Mouse (Mus musculus) CH12.LX (cell line): Measurements from ENCODE around the gene 1110059E24Rik. TPM values are rescaled to one million over a fixed set of nuclear protein-coding genes. Genes with fewer than 3 reads are reported as not detected.

Source experiments
- DNase-seq: peaks from one replicate; pipeline ENCODE4 v3.0.0-alpha.2; 2013; ENCODE audit errors: extremely low read depth
- H3K27ac ChIP-seq: 2 replicates; pipeline ENCODE4 v1.5.1; 2012; ENCODE audit warnings: low read depth, mild to moderate bottlenecking, control low read depth, moderate library complexity; ENCODE audit not compliant: insufficient read depth
- H3K27me3 ChIP-seq: replicated peaks from 2 replicates; pipeline ENCODE3; 2012; ENCODE audit warnings: inconsistent platforms
- H3K36me3 ChIP-seq, 2 experiments: replicated peaks in 1 of 2; 2 replicates each; pipeline versions ENCODE3 to v1.6.1; 2012; ENCODE audit warnings: inconsistent platforms in 1 of 2, low read length in 1 of 2, mild to moderate bottlenecking in 1 of 2, mixed read lengths in 1 of 2, moderate library complexity in 1 of 2; ENCODE audit not compliant: control insufficient read depth in 1 of 2, insufficient read depth in 1 of 2
- H3K4me1 ChIP-seq, 2 experiments: 2 replicates each; pipeline ENCODE4 v1.6.1; 2012; ENCODE audit warnings: inconsistent platforms in 1 of 2, moderate library complexity in 1 of 2; ENCODE audit not compliant: insufficient read depth in 2 of 2, control insufficient read depth in 1 of 2
- H3K4me2 ChIP-seq: 2 replicates; pipeline ENCODE4 v1.6.1; 2012; ENCODE audit warnings: low read depth, mild to moderate bottlenecking, control low read depth; ENCODE audit not compliant: poor library complexity, insufficient read depth, severe bottlenecking
- H3K4me3 ChIP-seq, 3 experiments: fragments of 150-350 bp in 1 of 3; sonication (generic) in 1 of 3; replicated peaks in 1 of 3; 2 replicates each; pipeline versions ENCODE3 to v1.5.1; 2011 to 2012; ENCODE audit warnings: low read depth in 2 of 3, low read length in 2 of 3, mild to moderate bottlenecking in 2 of 3, moderate library complexity in 2 of 3, control low read depth in 1 of 3, improper control_type of control experiment in 1 of 3, inconsistent platforms in 1 of 3, mixed read lengths in 1 of 3; ENCODE audit not compliant: poor library complexity in 1 of 3
- H3K79me2 ChIP-seq: replicated peaks from 2 replicates; pipeline ENCODE4 v1.6.1; 2012; ENCODE audit warnings: mild to moderate bottlenecking, moderate library complexity; ENCODE audit not compliant: control insufficient read depth, poor library complexity, insufficient read depth, severe bottlenecking; ENCODE audit errors: extremely low read depth
- H3K9ac ChIP-seq: 2 replicates; pipeline ENCODE4 v1.6.1; 2012; ENCODE audit warnings: low read depth, mild to moderate bottlenecking, control low read depth, moderate library complexity; ENCODE audit not compliant: insufficient read depth
- H3K9me3 ChIP-seq: replicated peaks from 2 replicates; pipeline ENCODE3; 2012; ENCODE audit warnings: low read length, inconsistent platforms, mixed read lengths
- BHLHE40 ChIP-seq: IDR thresholded peaks from 2 replicates; pipeline ENCODE4 v1.6.1; 2011; ENCODE audit warnings: mild to moderate bottlenecking, low read depth, low read length, improper control_type of control experiment
- CHD1 ChIP-seq: IDR thresholded peaks from 2 replicates; pipeline ENCODE4 v1.6.1; 2012; ENCODE audit warnings: low read depth, low read length, improper control_type of control experiment, inconsistent platforms
- E2F4 ChIP-seq: IDR thresholded peaks from 2 replicates; pipeline ENCODE4 v1.6.1; 2011; ENCODE audit warnings: low read depth, low read length, improper control_type of control experiment; ENCODE audit not compliant: insufficient replicate concordance
- EP300 ChIP-seq: IDR thresholded peaks from 2 replicates; pipeline ENCODE4 v1.6.1; 2011; ENCODE audit warnings: low read length, improper control_type of control experiment
- HCFC1 ChIP-seq: IDR thresholded peaks from 2 replicates; pipeline ENCODE4 v1.6.1; 2012; ENCODE audit warnings: low read depth, mild to moderate bottlenecking, inconsistent platforms, low read length, improper control_type of control experiment
- JUN ChIP-seq: IDR thresholded peaks from 2 replicates; pipeline ENCODE4 v1.6.1; 2011; ENCODE audit warnings: low read depth, mild to moderate bottlenecking, low read length, improper control_type of control experiment, moderate library complexity; ENCODE audit not compliant: insufficient read depth
- JUND ChIP-seq: conservative IDR thresholded peaks from 2 replicates; pipeline ENCODE4 v1.6.1; 2011; ENCODE audit warnings: low read depth, low read length, improper control_type of control experiment
- MAX ChIP-seq: IDR thresholded peaks from 2 replicates; pipeline ENCODE4 v1.6.1; 2011; ENCODE audit warnings: low read length, improper control_type of control experiment
- MXI1 ChIP-seq: IDR thresholded peaks from 2 replicates; pipeline ENCODE4 v1.6.1; 2011; ENCODE audit warnings: mild to moderate bottlenecking, low read depth, low read length, improper control_type of control experiment
- MYC ChIP-seq: IDR thresholded peaks from 2 replicates; pipeline ENCODE4 v1.6.1; 2011; ENCODE audit warnings: low read depth, mild to moderate bottlenecking, improper control_type of control experiment, low read length
- POLR2A ChIP-seq: IDR thresholded peaks from 2 replicates; pipeline ENCODE4 v1.6.1; 2011; ENCODE audit warnings: low read depth, mild to moderate bottlenecking, improper control_type of control experiment, low read length
- RAD21 ChIP-seq: IDR thresholded peaks from 2 replicates; pipeline ENCODE4 v1.6.1; 2011; ENCODE audit warnings: low read depth, mild to moderate bottlenecking, low read length, improper control_type of control experiment, moderate library complexity
- RCOR1 ChIP-seq: conservative IDR thresholded peaks from 2 replicates; pipeline ENCODE4 v1.6.1; 2012; ENCODE audit warnings: low read depth, mild to moderate bottlenecking, inconsistent platforms, low read length, improper control_type of control experiment
- SMC3 ChIP-seq: IDR thresholded peaks from 2 replicates; pipeline ENCODE4 v1.6.1; 2011; ENCODE audit warnings: low read depth, low read length, improper control_type of control experiment
- TBP ChIP-seq: conservative IDR thresholded peaks from 2 replicates; pipeline ENCODE4 v1.6.1; 2011; ENCODE audit warnings: low read depth, low read length, improper control_type of control experiment
- UBTF ChIP-seq: IDR thresholded peaks from 2 replicates; pipeline ENCODE4 v1.6.1; 2012; ENCODE audit warnings: low read depth, mild to moderate bottlenecking, inconsistent platforms, low read length, improper control_type of control experiment, moderate library complexity
- USF1 ChIP-seq: IDR thresholded peaks from 2 replicates; pipeline ENCODE4 v1.6.1; 2014; ENCODE audit warnings: low read depth, mild to moderate bottlenecking, inconsistent platforms, low read length, improper control_type of control experiment
- USF2 ChIP-seq: conservative IDR thresholded peaks from 2 replicates; pipeline ENCODE4 v1.6.1; 2011; ENCODE audit warnings: low read depth, low read length, improper control_type of control experiment
- ZKSCAN1 ChIP-seq: IDR thresholded peaks from 2 replicates; pipeline ENCODE4 v1.6.1; 2012; ENCODE audit warnings: low read depth, inconsistent platforms, low read length, improper control_type of control experiment, borderline replicate concordance
- ZMIZ1 ChIP-seq: IDR thresholded peaks from 2 replicates; pipeline ENCODE4 v1.6.1; 2012; ENCODE audit warnings: low read depth, mild to moderate bottlenecking, inconsistent platforms, low read length, improper control_type of control experiment
- ZNF384 ChIP-seq: IDR thresholded peaks from 2 replicates; pipeline ENCODE4 v1.6.1; 2012; ENCODE audit warnings: low read depth, low read length, improper control_type of control experiment, inconsistent platforms
- dilution Hi-C: fragments of 300-500 bp; cut with MboI; formaldehyde crosslinking; loops from 2 replicates; pipeline ENCODE4 v1.14.3; 2020; ENCODE audit warnings: low sequenced_read_pairs; ENCODE audit not compliant: extremely low pct_unique_long_range_greater_than_20kb, extremely low pct_ligation_motif_present
- in situ Hi-C: fragments of 300-500 bp; cut with MboI; formaldehyde crosslinking; loops from 3 replicates; pipeline ENCODE4 v1.14.3; 2019; ENCODE audit warnings: low sequenced_read_pairs, low pct_ligation_motif_present, low pct_unique_long_range_greater_than_20kb, mixed read lengths
- polyA plus RNA-seq: library from polyadenylated mRNA; unstranded; fragments of >175 nt; gene quantifications from 2 replicates; pipeline ENCODE4 v1.2.1, GENCODE M21; 2012; ENCODE audit warnings: low read depth; ENCODE audit not compliant: insufficient read length
- total RNA-seq, 2 experiments: library from RNA; depleted of rRNA; stranded (reverse); fragments of 300-350 nt in 1 of 2; fragments of >200 nt in 1 of 2; gene quantifications; 2 replicates each; pipeline ENCODE4 v1.2.3; 2012 to 2014

1110059E24Rik gene
- total and polyA plus RNA-seq, 3 experiments = 25.5 to 106 (median 38.8) TPM

DNA sequence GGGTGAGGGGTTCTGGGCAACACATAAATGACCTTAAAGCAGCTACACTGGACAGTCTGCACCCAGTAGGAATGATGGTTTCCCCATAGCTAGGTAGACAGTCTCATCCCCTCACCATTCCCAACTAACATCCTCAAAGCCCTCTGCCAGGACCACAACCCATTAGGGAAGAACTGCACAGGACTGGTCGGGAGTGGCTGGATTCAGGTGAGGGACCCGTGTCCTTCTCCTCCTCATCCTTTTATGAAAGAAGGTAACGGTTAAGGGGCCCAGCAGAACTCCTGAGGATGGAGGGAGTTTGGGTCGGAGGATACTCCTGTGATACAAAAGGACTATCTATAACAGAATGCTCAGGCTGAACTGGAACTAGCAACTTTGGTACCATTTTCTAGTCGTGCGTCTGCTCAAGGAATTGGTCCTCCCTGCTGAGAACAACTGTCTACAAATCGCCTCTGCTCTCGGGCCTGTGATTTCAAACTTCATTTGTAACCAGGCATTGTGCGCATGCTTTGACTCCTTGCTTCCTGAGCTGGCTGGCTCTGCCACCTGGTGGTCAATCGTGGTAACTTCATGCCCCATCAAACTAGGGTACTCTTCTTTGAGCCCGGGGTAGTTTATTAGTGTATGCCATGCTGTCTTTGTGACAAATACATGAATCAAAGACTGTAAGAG, 88.9 kb downstream of the 1110059E24Rik start (continued):
- TF ChIP-seq JUN (no peak), EP300 (no peak), MAX (peak; percentile 83), MXI1 (no peak), USF1 (no peak), E2F4 (no peak), ZNF384 (peak; percentile 32; the same call in 1 of the 2 replicates), MYC (peak; percentile 89), HCFC1 (peak; percentile 31; the same call in 1 of the 2 replicates), POLR2A (no peak), ZKSCAN1 (no peak), UBTF (no peak), RAD21 (peak; percentile 97), JUND (peak; percentile 57), BHLHE40 (peak; percentile 40; the same call in 1 of the 2 replicates), CHD1 (0 out of 2 replicates have a peak, but pooled peaks have one; percentile 40), USF2 (no peak), ZMIZ1 (peak; percentile 44; the same call in 1 of the 2 replicates), TBP (no peak)
- TF ChIP-seq, all 38 proteins: peak for 20

DNA sequence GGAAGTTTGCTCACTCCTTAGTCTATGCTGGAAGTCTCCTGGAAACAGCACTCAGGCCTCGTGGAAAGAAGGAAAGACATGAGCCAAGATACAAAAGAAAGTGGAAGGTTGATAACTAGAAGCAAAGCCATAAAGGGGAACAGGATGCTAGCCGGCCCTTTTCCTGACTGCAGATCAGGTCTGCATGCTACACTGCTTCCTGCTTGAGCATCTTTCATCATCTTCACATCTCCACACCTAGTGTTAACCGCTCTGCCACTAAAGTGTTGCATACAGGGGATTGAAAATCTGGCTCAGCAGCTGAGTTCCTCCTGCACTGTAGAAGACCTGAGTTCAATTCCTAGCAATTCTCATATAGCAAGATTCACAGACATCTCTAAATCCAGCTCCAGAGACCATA, 89.8 kb downstream of the 1110059E24Rik start:
- no peak overlapping the region for H3K4me2 ChIP-seq
- no peak for TF ChIP-seq RCOR1
- TF ChIP-seq SMC3 = no peak
- TF ChIP-seq MYC = no peak
- no peak for TF ChIP-seq ZKSCAN1
- H3K36me3 ChIP-seq = peaks cover 0 to 7% of the 10 kb centered on the region in 2 experiments
- H3K9me3 ChIP-seq = no peaks in the 10 kb centered on the region
- H3K4me3 ChIP-seq = no peak overlapping the region
- no peaks in the 10 kb centered on the region for H3K79me2 ChIP-seq
- dilution Hi-C loops = no loop called here
- peaks cover 3 to 28% of the 10 kb centered on the region in 2 experiments; a peak in 3 of 4 replicates for H3K4me1 ChIP-seq
- no peak overlapping the region for H3K27ac ChIP-seq
- in situ Hi-C loops = loop anchor here (5.0 to 25.0 kb wide), 3 partner anchors 181 to 749 kb away; no protein-coding TSS in a partner anchor
- H3K9ac ChIP-seq = no peak overlapping the region
- no peak for DNase-seq
- H3K27me3 ChIP-seq = no peaks in the 10 kb centered on the region
